Mouse (Mus musculus): ENCODE measurements around the gene Ticrr. TPM values are rescaled to one million over a fixed set of nuclear protein-coding genes. Genes with fewer than 3 reads are reported as not detected.

Gene Ticrr
- polyA plus RNA-seq (2012; rRNA removed), result 0.85 and 1.1 TPM in 2 replicates

- Histone ChIP-seq H3K27me3 (ENCODE audit: control insufficient read depth, insufficient read depth, low read length) (no peaks in the 10 kb centered on the region), H3K36me3 (ENCODE audit: control insufficient read depth, insufficient read depth, low read length) (no peaks in the 10 kb centered on the region), H3K27ac (ENCODE audit: insufficient read depth, low read depth, low read length) (no peak within 1 kb of the TSS), H3K4me3 (ENCODE audit: low read depth, low read length) (peak within 1 kb of the TSS; percentile 87), H3K4me1 (ENCODE audit: control insufficient read depth, insufficient read depth, insufficient read length, low read length) (peaks cover 5% of the 10 kb centered on the region)
- TF ChIP-seq CTCF (IDR thresholded peaks at IDR 0.05; ENCODE audit: extremely low read depth, insufficient read length, insufficient replicate concordance, low read depth, low read length), result no peak
- no peak for TF ChIP-seq POLR2A (IDR thresholded peaks at IDR 0.05; ENCODE audit: low read depth, low read length)
- under 1% methylated on average over 39 of the region's 39 CpGs for WGBS
These were observed at the start of gene Ticrr for GRCm38 (mm10) chr7:79659578-79660290. Gene Ticrr, plus strand, starts transcription at chr7:79660196.

- H3K27ac ChIP-seq (ENCODE audit: insufficient read depth, low read depth, low read length), result no peak overlapping the region
- H3K36me3 ChIP-seq (ENCODE audit: control insufficient read depth, insufficient read depth, low read length), result no peaks in the 10 kb centered on the region
- WGBS, result 79% methylated on average over 9 of the region's 9 CpGs
- H3K27me3 ChIP-seq (ENCODE audit: control insufficient read depth, insufficient read depth, low read length), result peaks cover 5% of the 10 kb centered on the region
- no peaks in the 10 kb centered on the region for H3K4me1 ChIP-seq (ENCODE audit: control insufficient read depth, insufficient read depth, insufficient read length, low read length)
- no peak for TF ChIP-seq POLR2A (IDR thresholded peaks at IDR 0.05; ENCODE audit: low read depth, low read length)
- TF ChIP-seq CTCF (IDR thresholded peaks at IDR 0.05; ENCODE audit: extremely low read depth, insufficient read length, insufficient replicate concordance, low read depth, low read length), result no peak
- H3K4me3 ChIP-seq (ENCODE audit: low read depth, low read length), result no peak overlapping the region
These were observed 48.1 kb upstream of the Ticrr start for GRCm38 (mm10) chr7:79611901-79612300.

DNA sequence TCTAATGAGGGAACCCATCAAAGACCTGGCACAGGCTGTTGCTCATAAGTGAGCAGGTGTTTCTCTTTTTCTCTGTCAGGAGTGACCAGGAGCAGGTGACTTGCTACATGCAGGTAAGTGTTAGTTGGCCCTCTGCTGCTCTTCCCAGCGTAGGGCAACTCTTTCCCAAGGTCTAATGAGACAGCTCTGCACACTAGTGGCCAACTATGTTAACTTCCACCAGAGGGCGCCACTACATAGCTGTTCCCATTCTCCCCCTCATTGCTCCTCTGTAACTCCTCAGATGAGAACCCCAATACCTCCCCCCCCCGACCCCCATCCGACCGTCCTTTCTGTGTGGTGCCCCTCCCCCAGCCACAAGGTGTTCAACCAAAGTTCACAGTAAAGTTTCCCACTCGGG, 47.2 kb upstream of the Ticrr start:
- TF ChIP-seq POLR2A (IDR thresholded peaks at IDR 0.05; ENCODE audit: low read depth, low read length), result no peak
- peak; percentile 64; the same call in 1 of the 2 replicates for TF ChIP-seq CTCF (IDR thresholded peaks at IDR 0.05; ENCODE audit: extremely low read depth, insufficient read length, insufficient replicate concordance, low read depth, low read length)
- Histone ChIP-seq H3K4me3 (ENCODE audit: low read depth, low read length) (no peak overlapping the region), H3K27me3 (ENCODE audit: control insufficient read depth, insufficient read depth, low read length) (peaks cover 7% of the 10 kb centered on the region), H3K36me3 (ENCODE audit: control insufficient read depth, insufficient read depth, low read length) (no peaks in the 10 kb centered on the region), H3K4me1 (ENCODE audit: control insufficient read depth, insufficient read depth, insufficient read length, low read length) (no peaks in the 10 kb centered on the region), H3K27ac (ENCODE audit: insufficient read depth, low read depth, low read length) (no peak overlapping the region)
- WGBS, result 9% methylated on average over 6 of the region's 6 CpGs

DNA sequence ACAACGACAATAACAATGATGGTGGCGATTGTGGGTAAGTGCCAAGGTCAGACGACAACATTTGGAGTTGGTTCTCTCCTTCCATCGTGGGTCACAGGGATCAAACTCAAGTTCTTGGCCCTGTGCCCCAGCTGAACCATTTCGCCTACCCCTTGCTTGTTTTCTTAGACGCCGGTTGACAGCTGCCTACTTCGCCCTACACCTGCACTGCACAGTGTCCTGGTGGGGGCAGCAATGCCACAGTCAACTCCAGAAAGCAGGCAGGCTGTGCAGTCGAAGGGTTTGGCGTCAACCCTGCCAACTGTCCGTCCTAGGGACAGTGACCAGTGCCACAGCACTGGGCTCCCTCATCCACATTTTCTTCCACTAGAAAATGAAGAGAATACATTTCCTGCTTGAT, 46.7 kb upstream of the Ticrr start:
- H3K27me3 ChIP-seq (ENCODE audit: control insufficient read depth, insufficient read depth, low read length), result peaks cover 9% of the 10 kb centered on the region
- no peak overlapping the region for H3K4me3 ChIP-seq (ENCODE audit: low read depth, low read length)
- no peak overlapping the region for H3K27ac ChIP-seq (ENCODE audit: insufficient read depth, low read depth, low read length)
- no peaks in the 10 kb centered on the region for H3K4me1 ChIP-seq (ENCODE audit: control insufficient read depth, insufficient read depth, insufficient read length, low read length)
- H3K36me3 ChIP-seq (ENCODE audit: control insufficient read depth, insufficient read depth, low read length), result no peaks in the 10 kb centered on the region
- WGBS, result 43% methylated on average over 11 of the region's 11 CpGs
- no peak for TF ChIP-seq POLR2A (IDR thresholded peaks at IDR 0.05; ENCODE audit: low read depth, low read length)
- no peak for TF ChIP-seq CTCF (IDR thresholded peaks at IDR 0.05; ENCODE audit: extremely low read depth, insufficient read length, insufficient replicate concordance, low read depth, low read length)

GRCm38 (mm10) chr7:79615008-79615407, 45.0 kb upstream of the Ticrr start:
- H3K27ac ChIP-seq (ENCODE audit: insufficient read depth, low read depth, low read length), result no peak overlapping the region
- H3K4me1 ChIP-seq (ENCODE audit: control insufficient read depth, insufficient read depth, insufficient read length, low read length), result no peaks in the 10 kb centered on the region
- WGBS, result 72% methylated on average over 4 of the region's 4 CpGs
- TF ChIP-seq CTCF (IDR thresholded peaks at IDR 0.05; ENCODE audit: extremely low read depth, insufficient read length, insufficient replicate concordance, low read depth, low read length) (no peak), POLR2A (IDR thresholded peaks at IDR 0.05; ENCODE audit: low read depth, low read length) (no peak)
- peaks cover 10% of the 10 kb centered on the region for H3K27me3 ChIP-seq (ENCODE audit: control insufficient read depth, insufficient read depth, low read length)
- H3K36me3 ChIP-seq (ENCODE audit: control insufficient read depth, insufficient read depth, low read length), result no peaks in the 10 kb centered on the region
- no peak overlapping the region for H3K4me3 ChIP-seq (ENCODE audit: low read depth, low read length)

DNA sequence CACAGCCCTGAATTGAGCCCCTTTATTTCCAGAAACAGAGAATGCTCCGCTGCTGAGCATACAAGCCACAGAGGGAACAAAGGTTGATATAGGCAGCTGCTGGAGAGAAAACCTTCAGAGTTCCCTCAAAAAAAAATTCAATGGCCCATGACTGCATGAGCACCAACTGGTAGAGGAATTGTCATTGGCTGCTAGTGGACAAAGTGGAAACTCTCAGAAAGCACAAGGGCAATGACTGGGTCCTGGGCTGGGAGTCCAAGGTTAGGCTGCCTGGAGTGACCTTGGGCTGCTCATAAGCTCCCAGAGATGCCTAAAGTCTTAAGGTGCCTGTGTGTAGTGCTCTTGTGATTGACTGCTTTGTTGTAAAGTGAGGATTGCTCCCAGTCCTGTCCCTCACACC, 44.1 kb upstream of the Ticrr start:
- no peak for TF ChIP-seq POLR2A (IDR thresholded peaks at IDR 0.05; ENCODE audit: low read depth, low read length)
- Histone ChIP-seq H3K27ac (ENCODE audit: insufficient read depth, low read depth, low read length) (no peak overlapping the region), H3K4me3 (ENCODE audit: low read depth, low read length) (no peak overlapping the region)

DNA sequence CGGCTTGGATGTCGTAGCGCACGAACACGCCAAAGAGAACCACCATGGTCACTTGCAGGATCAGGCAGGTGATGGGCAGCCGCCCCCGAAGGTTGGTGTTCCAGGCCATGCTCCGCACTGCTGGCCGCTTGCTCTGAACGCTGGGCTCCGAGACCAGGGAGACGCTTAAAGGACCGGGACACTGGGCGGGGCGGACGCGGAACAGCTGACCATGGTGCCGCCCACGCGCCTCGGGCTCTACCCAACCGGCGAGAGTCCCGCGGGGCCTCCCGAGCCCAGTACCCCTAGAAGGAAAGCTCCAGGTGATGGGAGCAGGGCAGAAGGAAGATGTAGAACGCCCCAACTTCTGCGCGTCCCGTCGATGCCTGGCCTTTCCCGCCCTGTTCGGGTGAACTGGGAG, 42.6 kb upstream of the Ticrr start, which contains the start of gene Rhcg:
Gene Rhcg (minus strand): TSS at position 240 of the 400 bp plus-strand sequence.
- H3K4me1 ChIP-seq (ENCODE audit: control insufficient read depth, insufficient read depth, insufficient read length, low read length), result no peaks in the 10 kb centered on the region
- 13% methylated on average over 33 of the region's 33 CpGs for WGBS
- no peaks in the 10 kb centered on the region for H3K36me3 ChIP-seq (ENCODE audit: control insufficient read depth, insufficient read depth, low read length)
- peaks cover 10% of the 10 kb centered on the region for H3K27me3 ChIP-seq (ENCODE audit: control insufficient read depth, insufficient read depth, low read length)
- no peak for TF ChIP-seq CTCF (IDR thresholded peaks at IDR 0.05; ENCODE audit: extremely low read depth, insufficient read length, insufficient replicate concordance, low read depth, low read length)
- TF ChIP-seq POLR2A (IDR thresholded peaks at IDR 0.05; ENCODE audit: low read depth, low read length), result no peak
- no peak within 1 kb of the TSS for H3K27ac ChIP-seq (ENCODE audit: insufficient read depth, low read depth, low read length)
- no peak within 1 kb of the TSS for H3K4me3 ChIP-seq (ENCODE audit: low read depth, low read length)

More for the DNA sequence above, 44.1 kb upstream of the Ticrr start:
- 43% methylated on average over 1 of the region's 1 CpGs for WGBS
- peaks cover 10% of the 10 kb centered on the region for H3K27me3 ChIP-seq (ENCODE audit: control insufficient read depth, insufficient read depth, low read length)
- H3K36me3 ChIP-seq (ENCODE audit: control insufficient read depth, insufficient read depth, low read length), result no peaks in the 10 kb centered on the region
- H3K4me1 ChIP-seq (ENCODE audit: control insufficient read depth, insufficient read depth, insufficient read length, low read length), result no peaks in the 10 kb centered on the region
